Mouse (Mus musculus): Measurements from ENCODE around the gene Vps35. TPM values are rescaled to one million over a fixed set of nuclear protein-coding genes. Genes with fewer than 3 reads are reported as not detected.
A peak's percentile ranks its signal among the peaks of the same experiment; 100 is the strongest.

Gene Vps35
- 100 to 1,000 TPM; 144 to 149 TPM for total RNA-seq (2021)

GRCm38 (mm10) chr8:85299434-85300077 is at the start of gene Vps35, which contains the start of gene Orc6:
TSS of gene Vps35 (minus strand) at chr8:85299802.
TSS of gene Orc6 (plus strand) at chr8:85299632.
- peak; percentile 99 for DNase-seq
- intact Hi-C loops (cut with DNase I): loop anchor here (5.0 kb wide), 1 partner anchor 103 kb away; no protein-coding TSS in a partner anchor

- intact Hi-C loops (cut with DNase I): no loop called here
- peak; percentile 14 for DNase-seq
These were observed 40.4 kb upstream of the Vps35 start for GRCm38 (mm10) chr8:85339871-85340573.

DNA sequence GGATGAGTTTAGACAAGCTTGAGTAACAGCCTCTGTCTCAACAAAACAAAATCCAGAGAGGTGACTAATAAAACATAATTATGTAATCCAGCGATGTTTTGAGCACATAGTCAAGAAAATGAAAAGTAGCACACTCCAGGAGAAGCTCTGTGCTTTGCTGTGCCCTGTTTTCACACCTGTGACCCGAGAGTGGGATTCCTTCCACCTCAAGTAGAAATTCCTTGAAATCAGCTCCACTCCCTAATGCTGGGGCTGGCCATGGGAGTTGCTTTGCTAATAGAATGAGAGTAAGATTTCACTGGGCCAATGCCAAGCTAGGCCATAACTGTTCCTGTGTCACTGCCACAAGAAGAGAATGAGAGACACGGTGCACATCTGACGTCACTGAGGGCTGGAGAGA is 38.1 kb upstream of the Vps35 start:
- DNase-seq: no peak

GRCm38 (mm10) chr8:85336211-85336933 is 36.8 kb upstream of the Vps35 start:
- DNase-seq: no peak
- intact Hi-C loops (cut with DNase I): no loop called here

More for the DNA sequence above, 38.1 kb upstream of the Vps35 start:
- intact Hi-C loops (cut with DNase I): no loop called here

DNA sequence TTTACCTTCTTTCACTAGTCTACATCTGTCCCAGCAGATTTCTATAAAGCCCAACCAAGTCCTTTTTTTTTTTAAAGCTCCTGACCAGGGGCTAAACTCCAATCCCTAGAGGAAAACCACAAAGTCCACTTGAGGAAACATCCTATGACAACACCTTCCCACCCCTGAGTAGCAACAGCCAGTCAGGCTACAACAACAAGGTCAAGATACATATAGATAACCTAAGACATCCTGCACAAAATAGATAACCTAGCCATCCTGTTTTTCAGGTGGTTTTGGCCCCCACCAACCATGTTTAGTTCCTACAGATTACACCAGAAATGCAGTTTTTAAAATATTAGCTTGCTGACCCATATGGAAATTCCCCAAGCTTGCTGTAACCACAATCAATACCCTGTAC is 35.5 kb upstream of the Vps35 start:
- intact Hi-C loops (cut with DNase I): no loop called here
- DNase-seq: no peak

- intact Hi-C loops (cut with DNase I): no loop called here
These were observed 29.9 kb upstream of the Vps35 start for GRCm38 (mm10) chr8:85329506-85329905.

DNA sequence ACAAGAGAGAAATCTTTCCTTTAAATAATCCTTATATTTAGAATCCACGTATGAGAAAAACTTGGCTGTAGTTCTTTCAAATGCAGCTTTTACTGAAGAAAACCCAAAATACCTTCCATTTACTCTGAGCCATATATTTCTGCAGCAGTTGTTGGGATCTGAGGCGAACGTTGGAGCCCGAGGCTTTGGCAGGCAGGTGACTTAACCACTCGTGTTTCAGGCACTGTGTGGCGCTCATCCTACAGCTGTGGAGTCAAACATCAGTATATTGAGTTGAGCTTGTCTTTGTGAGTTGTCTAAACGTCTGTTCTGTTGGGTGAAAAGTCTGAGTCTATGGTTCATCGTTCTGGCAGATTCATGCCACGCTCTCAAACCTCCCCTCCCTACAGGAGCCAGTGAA is 27.4 kb upstream of the Vps35 start:
- intact Hi-C loops (cut with DNase I): no loop called here
- DNase-seq: no peak

More at GRCm38 (mm10) chr8:85329506-85329905, 29.9 kb upstream of the Vps35 start:
- DNase-seq: no peak

DNA sequence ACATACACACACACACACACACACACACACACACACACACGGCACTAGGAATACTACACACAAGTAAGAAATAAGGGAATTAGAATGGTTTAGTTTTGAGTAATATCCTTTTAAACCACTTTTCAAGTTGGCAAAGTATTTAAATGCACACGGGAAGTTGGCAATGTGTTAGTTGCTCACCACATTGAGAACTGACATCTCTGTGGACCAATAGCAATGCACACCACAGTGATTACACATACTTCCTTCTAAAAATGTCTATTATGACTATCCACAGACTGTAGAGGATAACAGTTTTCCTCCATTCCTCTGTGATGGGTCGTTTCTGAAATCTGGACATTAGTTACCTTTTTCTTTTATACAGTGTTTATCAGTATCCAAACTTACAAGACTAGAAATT is 23.5 kb upstream of the Vps35 start:
- DNase-seq: no peak
- intact Hi-C loops (cut with DNase I): no loop called here

GRCm38 (mm10) chr8:85321981-85322380 is 22.4 kb upstream of the Vps35 start:
- no peak for DNase-seq
- intact Hi-C loops (cut with DNase I): no loop called here

- intact Hi-C loops (cut with DNase I): no loop called here
- DNase-seq: no peak
These were observed 18.9 kb upstream of the Vps35 start for GRCm38 (mm10) chr8:85318534-85318933.

DNA sequence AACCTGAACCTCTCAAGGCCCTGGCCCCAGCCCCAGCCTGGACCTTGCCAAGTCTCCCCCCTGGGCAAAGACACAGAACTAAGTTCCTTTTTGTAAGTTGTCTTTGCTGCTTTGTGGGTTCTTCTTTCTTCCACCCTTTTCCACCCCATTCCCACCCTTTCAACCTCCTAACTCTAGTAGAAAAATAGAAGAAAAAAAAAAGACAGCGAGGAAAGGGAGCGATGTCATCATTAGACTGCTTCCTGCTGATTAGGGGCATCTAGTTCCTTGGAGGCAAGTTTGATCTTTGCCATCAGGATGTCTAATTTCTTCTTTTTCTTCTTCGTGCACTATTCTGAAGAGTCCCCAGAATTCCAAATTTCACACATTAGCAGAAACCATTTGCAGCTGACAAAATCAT is 13.4 kb upstream of the Vps35 start:
- no peak for DNase-seq
- intact Hi-C loops (cut with DNase I): no loop called here

DNA sequence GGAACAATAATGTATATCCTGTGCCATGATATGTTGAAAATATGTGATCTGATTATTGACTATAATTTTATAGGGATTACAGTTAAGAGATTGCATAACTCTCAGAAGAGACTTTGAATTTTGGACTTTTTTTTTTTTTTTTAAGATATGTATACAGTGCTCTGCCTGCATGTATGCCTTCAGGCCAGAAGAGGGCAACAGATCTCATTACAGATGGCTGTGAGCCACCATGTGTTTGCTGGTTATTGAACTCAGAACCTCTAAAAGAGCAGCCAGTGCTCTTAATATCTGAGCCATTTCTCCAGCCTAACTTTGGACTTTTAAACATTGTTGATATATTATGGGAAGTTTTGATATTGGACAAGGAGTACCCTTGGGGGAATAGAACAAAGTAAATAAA is 12.1 kb upstream of the Vps35 start:
- intact Hi-C loops (cut with DNase I): no loop called here
- no peak for DNase-seq

DNA sequence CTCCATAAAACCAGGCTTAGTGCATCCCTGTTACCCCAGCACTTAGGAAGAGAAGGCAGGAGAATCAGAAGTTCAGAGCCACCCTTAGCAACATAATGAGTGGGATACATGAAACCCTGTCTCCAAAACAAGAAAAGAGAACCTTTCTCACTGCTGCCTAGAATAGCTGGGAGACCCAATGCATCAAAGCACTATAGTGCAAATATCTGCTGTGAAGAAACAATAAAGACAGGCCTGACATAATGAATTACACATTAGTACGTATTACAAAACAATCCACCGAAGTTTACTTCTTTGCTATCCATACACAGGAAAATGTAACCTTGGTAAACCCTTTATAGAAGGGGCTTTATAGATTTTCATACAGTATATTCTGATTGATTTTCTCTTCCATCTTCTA is 9.0 kb upstream of the Vps35 start:
- no peak for DNase-seq
- intact Hi-C loops (cut with DNase I): no loop called here

DNA sequence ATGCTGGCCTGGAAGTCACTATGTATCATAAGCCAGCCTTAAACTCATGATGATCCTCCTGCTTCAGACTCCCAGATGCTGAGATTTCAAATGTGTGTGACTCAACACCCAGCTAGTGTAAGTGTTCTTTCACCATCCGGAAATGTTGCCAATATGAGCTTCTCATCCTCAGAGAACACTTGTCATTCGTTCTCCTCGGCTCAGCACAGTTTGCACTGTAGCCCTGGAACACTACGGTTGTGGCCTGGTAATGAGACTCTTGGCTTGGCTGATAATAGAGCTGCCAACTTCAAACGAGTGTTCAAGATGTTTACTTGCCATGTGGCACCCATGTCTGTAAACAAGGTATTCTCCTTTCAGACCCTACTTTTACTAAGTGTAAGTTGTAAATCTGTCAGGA is 3.9 kb upstream of the Vps35 start:
- intact Hi-C loops (cut with DNase I): loop anchor here (5.0 kb wide), 1 partner anchor 99 kb away; no protein-coding TSS in a partner anchor
- DNase-seq: no peak

- intact Hi-C loops (cut with DNase I): loop anchor here (5.0 kb wide), 1 partner anchor 99 kb away; no protein-coding TSS in a partner anchor
- no peak for DNase-seq
These were observed 3.3 kb upstream of the Vps35 start for GRCm38 (mm10) chr8:85302931-85303330.

GRCm38 (mm10) chr8:85301941-85302340 is 2.3 kb upstream of the Vps35 start:
- intact Hi-C loops (cut with DNase I): loop anchor here (5.0 kb wide), 1 partner anchor 100 kb away; no protein-coding TSS in a partner anchor

GRCm38 (mm10) chr8:85298600-85299433 is 785 bp downstream of the Vps35 start:
- intact Hi-C loops (cut with DNase I): no loop called here
- DNase-seq: no peak

More at GRCm38 (mm10) chr8:85301941-85302340, 2.3 kb upstream of the Vps35 start:
- DNase-seq: no peak

- intact Hi-C loops (cut with DNase I): no loop called here
- DNase-seq: no peak
These were observed 12.8 kb downstream of the Vps35 start for GRCm38 (mm10) chr8:85286846-85287245.

DNA sequence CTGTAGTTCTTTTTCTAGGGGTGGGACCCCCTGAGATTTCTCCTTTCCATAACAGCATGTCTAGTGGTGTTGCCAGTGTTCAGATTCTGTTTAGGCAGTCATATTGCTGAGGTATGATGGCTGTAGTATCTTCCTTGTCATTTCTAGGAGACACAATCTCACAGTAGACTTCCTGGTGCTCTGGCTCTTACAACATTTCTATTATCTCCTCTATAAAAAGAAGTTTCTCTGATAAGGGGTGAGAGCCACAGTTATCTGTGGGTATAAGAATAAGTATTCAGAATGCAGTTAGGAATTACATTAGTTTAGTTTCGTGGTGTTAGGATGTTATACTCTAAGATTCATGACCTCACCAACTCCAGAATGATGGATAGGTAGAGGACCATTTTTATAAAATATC is 72.3 kb downstream of the Vps35 start:
- intact Hi-C loops (cut with DNase I): loop anchor here (10.0 kb wide), 1 partner anchor 112 kb away; no protein-coding TSS in a partner anchor
- no peak for DNase-seq

- intact Hi-C loops (cut with DNase I): loop anchor here (10.0 kb wide), 1 partner anchor 111 kb away; no protein-coding TSS in a partner anchor
- no peak for DNase-seq
These were observed 73.9 kb downstream of the Vps35 start, which contains the start of gene Olfr371 for GRCm38 (mm10) chr8:85225688-85226087. TSS of gene Olfr371 (plus strand) at chr8:85225988.

Data from left cerebral cortex, postnatal 4 days (tissue).